Mouse (Mus musculus): ENCODE measurements around the gene Sp6. TPM values are rescaled to one million over a fixed set of nuclear protein-coding genes. Genes with fewer than 3 reads are reported as not detected.

Gene Sp6
- polyA plus RNA-seq, 1 experiment: 0.64 TPM

DNA sequence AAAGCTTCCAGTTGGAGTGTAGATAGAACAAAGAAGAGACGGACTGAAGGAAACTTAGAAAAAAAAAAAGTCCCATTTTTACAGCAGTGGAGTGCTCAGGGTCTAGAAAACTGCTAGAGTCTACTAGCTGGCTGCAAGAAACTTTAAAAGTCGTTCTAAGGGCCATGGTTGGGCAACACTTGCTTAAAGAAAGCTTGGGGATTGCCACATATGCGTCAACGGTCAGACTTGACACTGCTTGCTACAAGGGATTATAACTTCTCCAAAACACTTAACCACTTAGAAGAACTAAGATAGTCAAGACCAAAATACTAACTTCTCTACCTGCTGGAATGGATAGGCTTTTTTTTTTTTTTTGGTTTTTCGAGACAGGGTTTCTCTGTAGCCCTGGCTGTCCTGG lies 38.4 kb upstream of the Sp6 start:
- TF ChIP-seq CTCF (IDR thresholded peaks at IDR 0.05; ENCODE audit: borderline replicate concordance, extremely low read depth, insufficient read depth, insufficient read length) (no peak), POLR2A (IDR thresholded peaks at IDR 0.05; ENCODE audit: borderline replicate concordance, extremely low read depth, insufficient read depth, insufficient read length, poor library complexity, severe bottlenecking) (no peak)
- DNase-seq (ENCODE audit: low read depth): no peak

DNA sequence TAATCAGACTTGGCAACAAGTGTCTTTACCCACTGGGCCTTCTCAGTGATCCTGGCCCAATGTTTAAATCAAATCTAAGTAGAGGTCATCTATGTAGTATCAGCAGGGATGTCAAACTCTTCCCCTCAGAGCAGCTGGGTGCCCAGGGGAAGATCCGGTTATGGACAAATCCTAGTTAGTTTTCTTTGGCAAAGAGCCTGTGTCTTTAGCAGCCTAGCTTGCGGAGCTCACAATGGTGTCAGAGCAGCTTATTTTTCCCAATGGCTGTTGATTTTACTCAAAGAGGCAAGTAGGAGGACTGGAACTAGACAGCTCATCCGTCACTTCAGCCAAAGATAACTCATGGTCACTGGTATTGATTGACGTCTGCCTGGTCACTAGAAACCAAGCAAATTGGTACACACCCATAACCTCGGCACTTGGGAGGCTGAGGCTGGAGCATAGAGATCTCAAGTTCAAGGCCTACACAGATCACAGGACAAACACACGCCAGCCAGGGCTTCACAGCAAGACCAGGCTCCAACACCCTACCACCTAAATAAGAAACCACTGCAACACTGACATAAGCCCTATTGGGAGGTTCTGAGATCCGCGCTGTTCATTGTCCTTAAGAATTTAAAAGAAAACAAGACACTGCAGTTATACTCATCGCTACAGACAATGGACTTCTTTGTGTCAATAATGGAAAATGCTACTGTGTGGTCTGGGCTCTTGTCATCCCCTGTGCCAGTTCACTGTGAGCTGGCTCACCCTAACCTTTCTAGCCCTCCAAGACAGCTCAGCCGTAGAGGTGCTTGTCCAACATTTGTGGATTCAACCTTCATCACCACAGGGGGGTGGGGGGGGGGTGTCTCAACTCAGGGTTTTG lies 37.4 kb upstream of the Sp6 start:
- TF ChIP-seq CTCF (IDR thresholded peaks at IDR 0.05; ENCODE audit: borderline replicate concordance, extremely low read depth, insufficient read depth, insufficient read length) (no peak), POLR2A (IDR thresholded peaks at IDR 0.05; ENCODE audit: borderline replicate concordance, extremely low read depth, insufficient read depth, insufficient read length, poor library complexity, severe bottlenecking) (no peak)
- peak; percentile 8 for DNase-seq (ENCODE audit: low read depth)

DNA sequence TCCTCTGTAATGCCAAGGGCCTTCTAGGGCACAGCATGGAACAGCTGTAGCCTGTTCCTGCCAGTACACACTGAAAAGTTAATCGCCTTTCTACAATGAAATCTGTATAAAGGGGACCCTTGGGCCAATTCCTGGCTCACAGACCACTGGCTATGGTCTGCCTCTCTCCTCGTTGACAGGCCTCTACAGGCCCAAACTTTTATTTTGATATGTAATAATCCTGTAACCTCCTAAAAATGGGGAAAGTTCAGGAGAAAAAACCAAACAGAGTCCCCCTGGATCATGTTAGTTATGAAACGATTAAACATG lies 36.9 kb upstream of the Sp6 start:
- DNase-seq (ENCODE audit: low read depth): no peak
- TF ChIP-seq POLR2A (IDR thresholded peaks at IDR 0.05; ENCODE audit: borderline replicate concordance, extremely low read depth, insufficient read depth, insufficient read length, poor library complexity, severe bottlenecking): no peak
- no peak for TF ChIP-seq CTCF (IDR thresholded peaks at IDR 0.05; ENCODE audit: borderline replicate concordance, extremely low read depth, insufficient read depth, insufficient read length)

DNA sequence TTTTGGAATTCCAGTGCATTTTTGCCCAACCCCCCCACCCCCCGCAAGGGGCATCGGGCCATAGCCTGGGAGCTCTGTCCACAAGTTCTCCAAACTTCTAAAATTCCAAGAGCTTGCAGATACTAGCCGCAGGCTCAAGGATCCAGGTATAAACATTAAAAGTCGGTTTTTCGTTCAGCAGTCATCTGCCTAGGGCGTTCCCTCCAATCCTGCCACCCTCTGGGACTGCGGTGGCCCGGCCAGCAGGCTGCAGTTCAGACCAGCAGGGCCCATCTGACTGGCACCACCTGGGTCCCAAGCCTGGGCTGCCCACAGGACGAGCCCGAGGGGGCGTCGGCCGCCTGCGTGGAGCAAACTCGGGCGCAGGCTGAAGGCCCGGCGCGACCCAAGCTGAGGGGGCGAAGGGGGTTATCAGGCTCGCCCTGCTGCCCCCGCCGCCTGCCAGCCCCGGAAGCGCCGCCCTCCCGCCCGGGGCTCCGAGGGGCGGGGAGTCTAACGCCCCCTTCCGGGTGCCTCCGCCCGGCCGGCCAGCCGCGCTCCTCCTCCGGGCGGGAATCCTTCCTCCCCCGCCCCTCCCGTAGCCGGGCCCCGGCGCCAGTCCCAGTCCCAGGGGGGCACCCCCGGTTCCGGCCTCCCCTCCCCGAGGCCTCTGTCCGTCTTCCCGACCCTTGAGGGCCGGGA lies 36.1 kb upstream of the Sp6 start:
- DNase-seq (ENCODE audit: low read depth): peak; percentile 94
- TF ChIP-seq CTCF (IDR thresholded peaks at IDR 0.05; ENCODE audit: borderline replicate concordance, extremely low read depth, insufficient read depth, insufficient read length) (peak; percentile 6; the same call in 1 of the 2 replicates), POLR2A (IDR thresholded peaks at IDR 0.05; ENCODE audit: borderline replicate concordance, extremely low read depth, insufficient read depth, insufficient read length, poor library complexity, severe bottlenecking) (peak; percentile 48; the same call in 1 of the 2 replicates)

DNA sequence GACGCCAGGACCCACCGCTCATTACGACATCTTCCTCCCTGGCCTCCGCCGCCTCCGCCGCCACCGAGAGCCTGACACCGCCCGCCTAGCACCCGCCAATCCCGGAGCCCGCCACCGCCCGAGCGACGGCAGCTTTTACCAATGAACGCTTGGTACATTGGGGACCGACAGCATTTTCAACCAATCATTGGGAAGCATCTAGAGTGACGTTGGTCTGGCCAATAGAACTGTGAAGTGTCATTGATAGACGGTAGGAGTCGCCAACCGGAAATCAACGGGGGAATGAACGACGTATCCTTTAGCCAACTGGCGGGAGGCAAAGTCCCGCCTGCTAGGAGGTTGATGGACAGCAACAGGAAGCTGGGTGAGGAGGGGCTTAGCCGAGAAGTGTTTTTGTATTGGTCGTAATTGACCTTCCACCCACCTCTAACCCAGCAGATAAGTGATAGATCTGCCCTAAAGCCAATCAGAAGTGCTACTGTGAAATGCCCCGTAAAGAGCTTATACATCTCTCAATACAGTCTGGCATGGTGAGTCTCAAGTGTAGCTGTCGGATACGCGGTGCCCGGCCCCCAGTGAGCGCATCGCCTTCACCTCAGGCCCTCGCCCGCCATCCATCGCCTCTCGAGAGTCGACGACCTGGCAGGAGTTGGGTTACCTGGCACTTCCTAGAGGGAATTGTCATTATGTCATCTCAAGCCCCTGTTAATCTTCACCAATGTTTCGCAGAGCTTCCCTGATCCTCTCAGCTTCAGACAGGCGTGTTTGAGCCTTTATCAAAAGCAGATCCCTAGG lies 35.4 kb upstream of the Sp6 start:
- DNase-seq (ENCODE audit: low read depth): peak; percentile 100
- TF ChIP-seq CTCF (IDR thresholded peaks at IDR 0.05; ENCODE audit: borderline replicate concordance, extremely low read depth, insufficient read depth, insufficient read length) (no peak), POLR2A (IDR thresholded peaks at IDR 0.05; ENCODE audit: borderline replicate concordance, extremely low read depth, insufficient read depth, insufficient read length, poor library complexity, severe bottlenecking) (peak; percentile 35; the same call in 1 of the 2 replicates)

DNA sequence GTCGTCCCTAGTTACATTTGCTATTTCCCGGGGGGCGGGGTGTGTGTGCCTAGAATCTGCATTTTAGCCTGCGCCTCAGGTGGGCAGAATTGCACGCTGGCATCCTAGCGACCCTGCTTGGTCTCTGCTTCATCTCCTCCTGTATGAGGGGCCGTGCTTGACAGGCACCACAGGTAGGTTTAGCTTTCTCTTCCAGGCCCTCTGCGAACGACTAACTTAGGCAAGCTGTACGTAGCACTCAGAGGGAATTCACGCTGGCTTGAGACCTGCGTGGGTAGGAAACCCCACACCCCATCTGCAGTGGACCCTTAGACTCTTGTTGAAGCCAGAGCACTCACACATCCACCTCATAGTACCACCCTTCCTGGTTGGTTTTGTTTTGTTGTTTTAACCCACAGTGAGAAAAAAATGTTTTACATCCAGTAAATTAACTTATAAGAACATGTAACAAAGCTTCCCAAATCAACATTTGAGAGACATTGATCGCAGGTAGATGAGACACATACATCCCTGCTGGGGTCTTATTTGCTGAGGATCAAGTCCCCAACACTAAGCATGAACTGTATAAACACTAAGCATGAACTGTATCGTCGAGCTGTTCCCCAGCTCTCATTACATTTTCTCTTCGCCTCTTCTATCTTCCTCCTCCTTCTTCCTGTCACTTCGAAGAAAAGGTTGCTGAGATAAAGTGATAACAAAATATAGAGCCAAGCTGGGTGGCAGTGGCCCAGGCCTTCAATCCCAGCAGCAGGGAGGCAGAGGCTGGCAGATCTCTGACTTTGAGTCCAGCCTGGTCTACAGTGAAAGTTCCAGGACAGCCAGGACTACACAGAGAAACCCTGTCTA lies 34.6 kb upstream of the Sp6 start:
- DNase-seq (ENCODE audit: low read depth): no peak
- TF ChIP-seq CTCF (IDR thresholded peaks at IDR 0.05; ENCODE audit: borderline replicate concordance, extremely low read depth, insufficient read depth, insufficient read length): no peak
- TF ChIP-seq POLR2A (IDR thresholded peaks at IDR 0.05; ENCODE audit: borderline replicate concordance, extremely low read depth, insufficient read depth, insufficient read length, poor library complexity, severe bottlenecking): no peak

DNA sequence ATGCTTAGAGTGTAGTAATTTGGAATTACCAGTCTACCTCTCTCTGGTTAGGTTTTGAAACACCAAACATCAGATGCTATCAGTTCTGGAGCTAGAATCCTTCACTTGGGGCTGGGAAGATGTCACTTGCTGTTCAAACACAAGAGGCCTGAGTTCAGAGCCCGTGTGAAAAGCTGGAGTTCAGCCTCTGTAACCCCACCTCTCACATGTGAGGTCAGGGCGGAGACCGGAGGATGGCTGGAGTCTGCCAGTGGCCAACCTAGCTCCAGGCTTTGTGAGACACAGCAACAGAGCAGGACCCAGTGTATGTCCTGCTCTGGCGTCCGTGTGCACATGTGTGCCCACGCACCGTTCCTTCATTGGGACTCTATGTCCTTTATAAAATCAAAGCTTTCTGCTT lies 33.9 kb upstream of the Sp6 start:
- DNase-seq (ENCODE audit: low read depth): no peak
- no peak for TF ChIP-seq CTCF (IDR thresholded peaks at IDR 0.05; ENCODE audit: borderline replicate concordance, extremely low read depth, insufficient read depth, insufficient read length)
- no peak for TF ChIP-seq POLR2A (IDR thresholded peaks at IDR 0.05; ENCODE audit: borderline replicate concordance, extremely low read depth, insufficient read depth, insufficient read length, poor library complexity, severe bottlenecking)

DNA sequence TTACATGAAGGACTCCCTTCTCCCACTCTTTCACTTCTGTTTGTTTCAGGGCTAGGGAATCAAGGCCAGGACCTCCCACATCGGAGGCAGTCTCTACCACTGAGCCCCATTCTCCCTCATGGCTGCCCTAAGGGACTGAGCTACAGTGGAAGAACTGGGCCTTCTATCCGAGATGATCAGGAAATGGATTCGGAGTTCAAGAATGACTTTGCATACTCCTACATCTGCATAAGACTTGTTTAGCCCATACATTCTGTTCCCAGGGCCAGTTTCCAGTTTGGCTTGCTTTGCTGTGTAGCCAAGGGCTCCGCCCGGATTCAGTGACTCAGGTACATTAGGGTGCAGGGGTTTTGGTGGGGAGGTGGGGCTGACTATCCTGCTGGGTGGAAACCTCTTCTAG lies 33.2 kb upstream of the Sp6 start:
- DNase-seq (ENCODE audit: low read depth): no peak
- TF ChIP-seq CTCF (IDR thresholded peaks at IDR 0.05; ENCODE audit: borderline replicate concordance, extremely low read depth, insufficient read depth, insufficient read length) (no peak), POLR2A (IDR thresholded peaks at IDR 0.05; ENCODE audit: borderline replicate concordance, extremely low read depth, insufficient read depth, insufficient read length, poor library complexity, severe bottlenecking) (no peak)

DNA sequence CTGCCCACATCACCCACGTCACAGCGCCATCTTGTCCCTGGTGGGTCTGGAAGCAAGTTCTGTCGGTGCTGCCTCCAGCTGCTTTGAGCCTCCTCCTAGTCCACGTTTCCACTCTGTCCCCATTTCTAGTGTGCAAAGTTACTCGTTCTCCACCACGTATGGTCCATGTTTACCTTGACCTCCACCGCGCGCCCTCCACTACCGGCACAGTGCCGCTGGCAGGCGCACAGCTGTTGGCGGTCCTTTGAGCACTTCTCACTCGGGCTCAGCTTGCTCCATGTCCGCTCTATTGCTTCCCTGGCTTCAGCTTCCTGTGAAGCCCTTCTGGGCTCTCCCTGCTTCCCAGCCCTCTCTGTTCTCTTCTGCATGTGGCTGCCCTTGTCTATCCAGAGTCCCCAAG lies 31.7 kb upstream of the Sp6 start:
- TF ChIP-seq POLR2A (IDR thresholded peaks at IDR 0.05; ENCODE audit: borderline replicate concordance, extremely low read depth, insufficient read depth, insufficient read length, poor library complexity, severe bottlenecking) (no peak), CTCF (IDR thresholded peaks at IDR 0.05; ENCODE audit: borderline replicate concordance, extremely low read depth, insufficient read depth, insufficient read length) (no peak)
- no peak for DNase-seq (ENCODE audit: low read depth)

DNA sequence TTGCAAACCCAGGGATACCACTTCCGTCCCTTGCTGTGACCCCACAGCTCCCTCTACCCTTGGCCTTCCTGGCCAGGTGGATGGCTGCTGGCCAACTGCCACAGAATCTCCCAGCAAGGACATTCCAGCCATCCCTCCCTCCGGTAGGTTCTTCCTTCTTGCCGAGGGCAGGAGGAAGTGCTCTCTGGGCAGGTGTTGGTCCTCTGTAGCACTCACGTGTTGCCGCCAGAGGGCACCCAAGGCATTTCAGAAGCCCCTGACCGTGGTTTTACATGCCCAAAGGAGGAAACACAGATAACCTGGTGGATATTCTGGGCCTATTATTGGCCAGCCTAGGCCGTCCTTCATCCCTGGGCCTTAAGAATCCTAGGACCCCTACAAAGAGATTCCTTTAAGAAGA lies 30.8 kb upstream of the Sp6 start:
- TF ChIP-seq POLR2A (IDR thresholded peaks at IDR 0.05; ENCODE audit: borderline replicate concordance, extremely low read depth, insufficient read depth, insufficient read length, poor library complexity, severe bottlenecking) (no peak), CTCF (IDR thresholded peaks at IDR 0.05; ENCODE audit: borderline replicate concordance, extremely low read depth, insufficient read depth, insufficient read length) (peak; percentile 97)
- peak; percentile 89 for DNase-seq (ENCODE audit: low read depth)
